Mouse (Mus musculus) neural tube, embryonic 14.5 days (tissue): ENCODE data around the gene Arpc3. TPM values are rescaled to one million over a fixed set of nuclear protein-coding genes. Genes with fewer than 3 reads are reported as not detected.
A peak's percentile ranks its signal among the peaks of the same experiment; 100 is the strongest.

Source experiments
- ATAC-seq: fragments of 200-750 bp; cut with Nextera tagmentation; 2 replicates; pipeline ENCODE4 v1.8.0; 2017; ENCODE audit warnings: low read depth, mild to moderate bottlenecking, moderate TSS enrichment, moderate library complexity
- H3K27ac ChIP-seq: fragments of 300-500 bp; sonication (generic); 2 replicates; pipeline ENCODE4 v1.5.1; 2014; ENCODE audit warnings: low read depth, mild to moderate bottlenecking, control low read depth, low read length, moderate library complexity, mixed read lengths
- H3K27me3 ChIP-seq: fragments of 300-500 bp; sonication (generic); 2 replicates; pipeline ENCODE4 v1.6.1; 2014; ENCODE audit warnings: low read length; ENCODE audit not compliant: control insufficient read depth, insufficient read depth
- H3K36me3 ChIP-seq: fragments of 300-500 bp; sonication (generic); 2 replicates; pipeline ENCODE4 v1.6.1; 2014; ENCODE audit warnings: low read length, mixed read lengths; ENCODE audit not compliant: control insufficient read depth, insufficient read depth
- H3K4me1 ChIP-seq: fragments of 300-500 bp; sonication (generic); 2 replicates; pipeline ENCODE4 v1.6.1; 2014; ENCODE audit warnings: low read length; ENCODE audit not compliant: control insufficient read depth, insufficient read depth
- H3K4me2 ChIP-seq: fragments of 300-500 bp; sonication (generic); 2 replicates; pipeline ENCODE4 v1.6.1; 2014; ENCODE audit warnings: mild to moderate bottlenecking, low read depth, low read length, control low read depth
- H3K4me3 ChIP-seq: fragments of 300-500 bp; sonication (generic); 2 replicates; pipeline ENCODE4 v1.5.1; 2014; ENCODE audit warnings: low read depth, low read length, control low read depth, mixed read lengths
- H3K9ac ChIP-seq: fragments of 300-500 bp; sonication (generic); replicated peaks from 2 replicates; pipeline ENCODE4 v1.6.1; 2014; ENCODE audit warnings: low read depth, mild to moderate bottlenecking, control low read depth, low read length, mixed read lengths
- H3K9me3 ChIP-seq: fragments of 300-500 bp; sonication (generic); 2 replicates; pipeline ENCODE4 v1.6.1; 2016; ENCODE audit warnings: low read length; ENCODE audit not compliant: control insufficient read depth
- WGBS: fragments of 180-500 bp; shearing (Covaris S2); extraction: QIAGEN DNeasy Blood & Tissue Kit; methylation state at CpG from one replicate; pipeline ENCODE4 v1.1.7; 2014; 5-methylcytosine and 5-hydroxymethylcytosine counted together
- polyA plus RNA-seq: library from polyadenylated mRNA; unstranded; fragments of >200 nt; fragmentation: Nextera tagmentation; extraction: Ambion mirVana; gene quantifications from 2 replicates; pipeline ENCODE4 v1.2.1, GENCODE M21; 2014

Arpc3 gene
- polyA plus RNA-seq, 1 experiment from 2014 or later: 46.6 TPM

- ATAC-seq: peak; percentile 94
- Histone ChIP-seq H3K27ac (peak within 1 kb of the TSS; percentile 92), H3K4me3 (peak within 1 kb of the TSS; percentile 75), H3K9me3 (no peaks in the 10 kb centered on the region), H3K27me3 (no peaks in the 10 kb centered on the region), H3K4me1 (peaks cover 15% of the 10 kb centered on the region), H3K9ac (peak within 1 kb of the TSS; percentile 72), H3K36me3 (peaks cover 29% of the 10 kb centered on the region; the same call in 1 of the 2 replicates), H3K4me2 (peak within 1 kb of the TSS; percentile 68)
- under 1% methylated on average over 51 of the region's 53 CpGs for WGBS
Measured at GRCm38 (mm10) chr5:122372192-122372769, 19.4 kb upstream of the Arpc3 start, which contains the start of gene Fam216a. TSS of gene Fam216a (minus strand) at chr5:122372364.

- no peak for ATAC-seq
- peaks cover 15% of the 10 kb centered on the region for H3K4me1 ChIP-seq
- peak overlapping the region; percentile 92 for H3K27ac ChIP-seq
- peak overlapping the region; percentile 68 for H3K4me2 ChIP-seq
- H3K4me3 ChIP-seq: peak overlapping the region; percentile 75
- no peaks in the 10 kb centered on the region for H3K27me3 ChIP-seq
- peaks cover 23% of the 10 kb centered on the region; the same call in 1 of the 2 replicates for H3K36me3 ChIP-seq
- H3K9ac ChIP-seq: peak overlapping the region; percentile 72
- H3K9me3 ChIP-seq: no peaks in the 10 kb centered on the region
- WGBS: 14% methylated on average over 5 of the region's 5 CpGs
Measured at GRCm38 (mm10) chr5:122372878-122373277, 18.8 kb upstream of the Arpc3 start.

GRCm38 (mm10) chr5:122377101-122377833 is 14.4 kb upstream of the Arpc3 start:
- H3K4me2 ChIP-seq: no peak overlapping the region
- WGBS: 97% methylated on average over 4 of the region's 4 CpGs
- no peak overlapping the region for H3K27ac ChIP-seq
- peaks cover 7% of the 10 kb centered on the region; the same call in 1 of the 2 replicates for H3K4me1 ChIP-seq
- no peaks in the 10 kb centered on the region for H3K27me3 ChIP-seq
- H3K9me3 ChIP-seq: no peaks in the 10 kb centered on the region
- no peak overlapping the region for H3K4me3 ChIP-seq
- no peak for ATAC-seq
- no peak overlapping the region for H3K9ac ChIP-seq
- peaks cover 19% of the 10 kb centered on the region for H3K36me3 ChIP-seq

GRCm38 (mm10) chr5:122378171-122378570 is 13.5 kb upstream of the Arpc3 start:
- no peak overlapping the region for H3K9ac ChIP-seq
- H3K27me3 ChIP-seq: no peaks in the 10 kb centered on the region
- no peak overlapping the region for H3K27ac ChIP-seq
- peaks cover 5% of the 10 kb centered on the region; the same call in 1 of the 2 replicates for H3K4me1 ChIP-seq
- WGBS: 95% methylated on average over 12 of the region's 12 CpGs
- no peak overlapping the region for H3K4me2 ChIP-seq
- no peak overlapping the region for H3K4me3 ChIP-seq
- no peaks in the 10 kb centered on the region for H3K9me3 ChIP-seq
- peaks cover 23% of the 10 kb centered on the region for H3K36me3 ChIP-seq
- ATAC-seq: no peak

GRCm38 (mm10) chr5:122379374-122380155 is 12.1 kb upstream of the Arpc3 start:
- no peaks in the 10 kb centered on the region for H3K27me3 ChIP-seq
- no peak overlapping the region for H3K4me3 ChIP-seq
- ATAC-seq: peak; percentile 58; the same call in 1 of the 2 replicates
- 59% methylated on average over 11 of the region's 11 CpGs for WGBS
- H3K27ac ChIP-seq: no peak overlapping the region
- no peaks in the 10 kb centered on the region for H3K4me1 ChIP-seq
- no peak overlapping the region for H3K9ac ChIP-seq
- no peak overlapping the region for H3K4me2 ChIP-seq
- no peaks in the 10 kb centered on the region for H3K9me3 ChIP-seq
- H3K36me3 ChIP-seq: peaks cover 23% of the 10 kb centered on the region

GRCm38 (mm10) chr5:122390006-122390405 is 1.7 kb upstream of the Arpc3 start:
- no peaks in the 10 kb centered on the region for H3K36me3 ChIP-seq
- no peaks in the 10 kb centered on the region for H3K27me3 ChIP-seq
- H3K27ac ChIP-seq: no peak overlapping the region
- no peaks in the 10 kb centered on the region for H3K9me3 ChIP-seq
- no peak overlapping the region for H3K4me3 ChIP-seq
- 92% methylated on average over 5 of the region's 5 CpGs for WGBS
- peaks cover 8% of the 10 kb centered on the region for H3K4me1 ChIP-seq
- H3K9ac ChIP-seq: no peak overlapping the region
- no peak for ATAC-seq
- H3K4me2 ChIP-seq: no peak overlapping the region

- no peak overlapping the region for H3K4me3 ChIP-seq
- H3K36me3 ChIP-seq: no peaks in the 10 kb centered on the region
- no peak overlapping the region for H3K4me2 ChIP-seq
- no peak for ATAC-seq
- H3K9me3 ChIP-seq: no peaks in the 10 kb centered on the region
- H3K4me1 ChIP-seq: peaks cover 8% of the 10 kb centered on the region
- H3K27me3 ChIP-seq: no peaks in the 10 kb centered on the region
- no peak overlapping the region for H3K9ac ChIP-seq
- H3K27ac ChIP-seq: no peak overlapping the region
Measured at GRCm38 (mm10) chr5:122390671-122391070, 1.0 kb upstream of the Arpc3 start.

GRCm38 (mm10) chr5:122391178-122391785 is 396 bp upstream of the Arpc3 start:
- peak; percentile 13; the same call in 1 of the 2 replicates for ATAC-seq
- H3K36me3 ChIP-seq: no peaks in the 10 kb centered on the region
- H3K27me3 ChIP-seq: no peaks in the 10 kb centered on the region
- 53% methylated on average over 15 of the region's 16 CpGs for WGBS
- H3K4me3 ChIP-seq: peak overlapping the region; percentile 58
- H3K9ac ChIP-seq: peak overlapping the region; percentile 72; the same call in 1 of the 2 replicates
- peaks cover 8% of the 10 kb centered on the region for H3K4me1 ChIP-seq
- H3K27ac ChIP-seq: no peak overlapping the region
- H3K9me3 ChIP-seq: no peaks in the 10 kb centered on the region
- peak overlapping the region; percentile 15; the same call in 1 of the 2 replicates for H3K4me2 ChIP-seq
